11 mouse cellular contexts compared by ENCODE assay signal in genomic region chr4:140879739-140880138, GRCm38 (mm10). TPM values are rescaled to one million over a fixed set of nuclear protein-coding genes. Genes with fewer than 3 reads are reported as not detected.
DNase-seq lines count a peak whose midpoint lies in the region; ATAC-seq and TF ChIP-seq lines count a peak whose summit lies in the region.
"Had no signal": no experiment of that assay in that cellular context is flagged by ENCODE, and none has a peak within 500 bp of the region (broad histone marks: within the 10 kb centered on the region; RNA-seq: fewer than 3 reads in every experiment).

No protein-coding gene starts in this region.

- H3K9ac ChIP-seq in hindbrain, postnatal 0 days (replicated peaks; ENCODE audit: low read length) = no peak overlapping the region
- no peak overlapping the region for H3K9ac ChIP-seq in hindbrain, embryonic 14.5 days

- 0 out of 2 replicates have a peak, but pooled peaks cover 4% of the 10 kb centered on the region for H3K4me1 ChIP-seq in hindbrain, postnatal 0 days (ENCODE audit: insufficient read depth, low read length)
- H3K4me1 ChIP-seq in hindbrain, embryonic 14.5 days (replicated peaks; ENCODE audit: control insufficient read depth, insufficient read depth, low read length) = no peaks in the 10 kb centered on the region
- no peaks in the 10 kb centered on the region for H3K4me1 ChIP-seq in lung, adult 2 months (ENCODE audit: control insufficient read depth, insufficient read depth, low read length)

- no peaks in the 10 kb centered on the region for H3K9me3 ChIP-seq in hindbrain, postnatal 0 days (ENCODE audit: low read length)
- H3K9me3 ChIP-seq in hindbrain, embryonic 14.5 days (ENCODE audit: control insufficient read depth, low read length) = no peaks in the 10 kb centered on the region

- no peak overlapping the region for H3K4me2 ChIP-seq in hindbrain, postnatal 0 days (ENCODE audit: low read depth, low read length)
- no peak overlapping the region for H3K4me2 ChIP-seq in hindbrain, embryonic 14.5 days (replicated peaks)

- no peaks in the 10 kb centered on the region for H3K36me3 ChIP-seq in hindbrain, postnatal 0 days (ENCODE audit: insufficient read depth, low read length)
- H3K36me3 ChIP-seq in hindbrain, embryonic 14.5 days (replicated peaks; ENCODE audit: control insufficient read depth, insufficient read depth) = no peaks in the 10 kb centered on the region

- no peak overlapping the region for H3K4me3 ChIP-seq in hindbrain, postnatal 0 days (ENCODE audit: low read length)
- no peak overlapping the region for H3K4me3 ChIP-seq in hindbrain, embryonic 14.5 days (replicated peaks; ENCODE audit: low read length)
- no peak overlapping the region for H3K4me3 ChIP-seq in lung, adult 2 months (replicated peaks; ENCODE audit: extremely low read depth, low read depth, low read length)

- peak overlapping the region; percentile 32; the same call in 1 of the 2 replicates for H3K27ac ChIP-seq in hindbrain, postnatal 0 days
- H3K27ac ChIP-seq in hindbrain, embryonic 14.5 days = no peak overlapping the region

- no peak for TF ChIP-seq POLR2A in lung, adult 2 months (IDR thresholded peaks at IDR 0.05; ENCODE audit: borderline replicate concordance, extremely low read depth, low read depth, low read length)

- WGBS in hindbrain, postnatal 0 days = 44% methylated on average over 4 of the region's 4 CpGs
- WGBS in hindbrain, embryonic 14.5 days = 66% methylated on average over 4 of the region's 4 CpGs
- WGBS in lung, adult 2 months = 59% methylated on average over 4 of the region's 4 CpGs

- ATAC-seq in hindbrain, postnatal 0 days = peak; percentile 61; the same call in 1 of the 2 replicates
- ATAC-seq in hindbrain, embryonic 14.5 days (ENCODE audit: low FRiP score) = no peak

- no peak for TF ChIP-seq CTCF in hindbrain, postnatal 0 days (IDR thresholded peaks at IDR 0.05; ENCODE audit: low read depth)
- no peak for TF ChIP-seq CTCF in lung, adult 2 months (IDR thresholded peaks at IDR 0.05; ENCODE audit: insufficient read depth, low read length)

- no peaks in the 10 kb centered on the region for H3K27me3 ChIP-seq in hindbrain, postnatal 0 days (ENCODE audit: insufficient read depth, low read length)
- H3K27me3 ChIP-seq in hindbrain, embryonic 14.5 days (ENCODE audit: control insufficient read depth, insufficient read depth, low read length) = no peaks in the 10 kb centered on the region

- peak; percentile 56 for DNase-seq in hindbrain, postnatal 0 days (ENCODE audit: low spot score)
- DNase-seq in hindbrain, embryonic 14.5 days (ENCODE audit: low spot score) = no peak
- DNase-seq in adrenal gland, adult 2 months = peak; percentile 71
- peak; percentile 86 for DNase-seq in gastrocnemius, adult 18-20 months (ENCODE audit: low spot score)
- peak; percentile 17 to 25 for DNase-seq in layer of hippocampus, postnatal 36 days
- no peak for DNase-seq in lung, adult 2 months
- no peak for DNase-seq in yolk sac, embryonic 10.5 days (ENCODE audit: low spot score)
- DNase-seq in lung, postnatal 4 days = no peak
- DNase-seq: cerebellum, adult 2 months had no signal

RNA-seq across cellular contexts. Expression of gene Padi2, which starts 26.4 kb away (rescaled TPM):
- 5.3 and 5.5 TPM in 2 replicates for total RNA-seq in hindbrain, postnatal 0 days (2014; rRNA removed)
- 2.7 and 3.0 TPM in 2 replicates for polyA plus RNA-seq in hindbrain, postnatal 0 days (2015; fragmentation: Nextera tagmentation; extraction: Ambion mirVana)
- 0.74 and 1.5 TPM in 2 replicates for polyA plus RNA-seq in hindbrain, embryonic 14.5 days (2014; fragmentation: Nextera tagmentation; extraction: Ambion mirVana)
- total RNA-seq in adrenal gland, adult 2 months (2021) = 10 to 100 TPM in 1 of 2 experiments, 1 to 10 TPM in 1; 1.7 to 13.8 TPM
- polyA plus RNA-seq in adrenal gland, adult 2 months (2012; rRNA removed) = 7.7 and 10.5 TPM in 2 replicates
- total RNA-seq in gastrocnemius, adult 18-20 months (2021) = 100 to 1,000 TPM; 129 to 189 TPM
- total RNA-seq in layer of hippocampus, postnatal 36 days (2021) = 10 to 100 TPM; 22.1 to 24.4 TPM
- polyA plus RNA-seq in lung, adult 2 months (2012; rRNA removed) = 3.7 and 4.7 TPM in 2 replicates

RNA-seq across cellular contexts. Expression of gene Padi1, which starts 34.2 kb away (rescaled TPM):
- 0.25 TPM in 1 of 2 replicates, not detected in the other for total RNA-seq in hindbrain, postnatal 0 days (2014; rRNA removed)
- 0.05 TPM in 1 of 2 replicates, not detected in the other for polyA plus RNA-seq in hindbrain, postnatal 0 days (2015; fragmentation: Nextera tagmentation; extraction: Ambion mirVana)
- polyA plus RNA-seq in hindbrain, embryonic 14.5 days (2014; fragmentation: Nextera tagmentation; extraction: Ambion mirVana) = not detected in 2 replicates
- total RNA-seq in adrenal gland, adult 2 months (2021) = not detected
- not detected in 2 replicates for polyA plus RNA-seq in adrenal gland, adult 2 months (2012; rRNA removed)
- under 1 TPM; 0.07 to 0.21 TPM for total RNA-seq in gastrocnemius, adult 18-20 months (2021)
- total RNA-seq in layer of hippocampus, postnatal 36 days (2021) = not detected
- 0.36 and 1.9 TPM in 2 replicates for polyA plus RNA-seq in lung, adult 2 months (2012; rRNA removed)
- polyA plus RNA-seq: heart, postnatal 0 days; liver, embryonic 16.5 days had no signal

Comparison
In these comparisons a context has a peak if more than half of its experiments do, and no peak if none do; other contexts are left out.
1. DNase-seq: peak in hindbrain, postnatal 0 days (single experiment), adrenal gland, adult 2 months (single experiment), gastrocnemius, adult 18-20 months (single experiment) and layer of hippocampus, postnatal 36 days (2 of 2); none in hindbrain, embryonic 14.5 days (single experiment), lung, adult 2 months (single experiment), yolk sac, embryonic 10.5 days (single experiment) and lung, postnatal 4 days (0 of 2).
2. RNA of gene Padi2, which starts 26.4 kb away (total RNA-seq): 129 to 189 TPM in gastrocnemius, adult 18-20 months; 22.1 to 24.4 TPM in layer of hippocampus, postnatal 36 days, 1.7 to 13.8 TPM in adrenal gland, adult 2 months and 5.3 to 5.5 TPM in hindbrain, postnatal 0 days; every median in the first group is over 4 times any median in the second.